Mouse (Mus musculus) olfactory bulb, adult 2 months (tissue): Measurements from ENCODE around the gene Nr2f2. TPM values are rescaled to one million over a fixed set of nuclear protein-coding genes. Genes with fewer than 3 reads are reported as not detected.
A peak's percentile ranks its signal among the peaks of the same experiment; 100 is the strongest.

Experiments used
- H3K27ac ChIP-seq: fragments of 200-500 bp; 2 replicates; pipeline ENCODE4 v1.5.1; 2012; ENCODE audit warnings: low read depth, low read length; ENCODE audit not compliant: insufficient read depth
- H3K4me1 ChIP-seq: fragments of 200-500 bp; 2 replicates; pipeline ENCODE4 v1.6.1; 2012; ENCODE audit warnings: low read length; ENCODE audit not compliant: control insufficient read depth, insufficient read depth
- H3K4me3 ChIP-seq: fragments of 200-500 bp; 2 replicates; pipeline ENCODE4 v1.5.1; 2012; ENCODE audit warnings: mild to moderate bottlenecking, low read depth, low read length, moderate library complexity; ENCODE audit not compliant: insufficient read depth
- CTCF ChIP-seq: fragments of 200-500 bp; IDR thresholded peaks from 2 replicates; pipeline ENCODE4 v1.5.1; 2012; ENCODE audit warnings: low read depth, mild to moderate bottlenecking, low read length, moderate library complexity; ENCODE audit not compliant: insufficient read depth
- POLR2A ChIP-seq: fragments of 200-500 bp; IDR thresholded peaks from 2 replicates; pipeline ENCODE4 v1.6.1; 2012; ENCODE audit warnings: mild to moderate bottlenecking, low read depth, low read length, moderate library complexity; ENCODE audit not compliant: insufficient read depth
- WGBS: fragments of 180-500 bp; shearing (Covaris S2); methylation state at CpG from one replicate; pipeline ENCODE4 v1.1.7; 2018; 5-methylcytosine and 5-hydroxymethylcytosine counted together
- polyA plus RNA-seq: library from polyadenylated mRNA; stranded (reverse); fragments of >200 nt; gene quantifications from 2 replicates; pipeline ENCODE4 v1.2.4, GENCODE M21; 2012; ENCODE audit warnings: low replicate concordance; ENCODE audit not compliant: missing spikeins, insufficient read depth, insufficient read length

Nr2f2 gene
- polyA plus RNA-seq, 1 experiment = not detected

DNA sequence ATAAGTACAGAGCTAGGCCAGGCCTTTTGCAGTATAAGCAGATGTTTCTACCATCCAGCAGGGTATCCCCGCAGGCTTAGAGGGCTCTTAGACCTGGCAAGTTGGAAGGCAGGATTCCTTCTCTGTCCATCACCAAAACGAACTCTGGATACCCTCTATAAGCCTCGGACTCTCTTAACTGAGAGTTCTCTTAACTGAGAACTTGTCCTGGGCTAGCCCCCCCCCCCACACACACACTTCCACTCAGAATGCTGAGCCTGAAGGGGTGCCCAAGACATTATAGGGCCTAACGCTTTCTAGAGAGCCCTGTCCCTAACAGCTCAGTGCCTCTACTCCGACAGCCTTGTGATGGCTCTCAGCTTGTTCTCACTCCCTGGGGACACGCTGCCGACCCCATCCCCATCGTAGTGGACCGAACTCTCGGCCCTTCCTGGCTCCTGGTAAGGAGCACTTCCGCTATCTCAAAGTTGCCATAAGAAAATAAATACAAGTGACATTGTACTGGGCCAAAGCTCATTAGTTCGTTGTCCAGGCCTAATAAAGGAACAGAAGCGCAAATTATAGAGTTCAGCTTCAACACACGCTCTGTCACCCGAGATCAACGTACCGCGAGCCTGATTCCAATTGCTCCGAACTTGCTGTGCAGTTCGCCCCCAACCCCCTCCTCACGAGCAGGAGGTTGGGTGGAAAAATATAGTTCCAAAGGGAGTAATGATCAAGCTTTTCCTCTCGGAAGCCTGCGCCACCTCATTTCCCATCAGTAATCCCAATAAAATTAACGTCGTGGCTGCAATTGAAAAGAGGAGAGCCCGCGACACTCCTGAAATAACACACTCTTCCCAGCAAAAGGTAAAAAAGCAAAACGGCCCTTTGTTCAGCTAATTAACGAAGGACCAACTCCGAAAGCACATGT lies 18.2 kb downstream of the Nr2f2 start:
- WGBS = 10% methylated on average over 30 of the region's 30 CpGs
- TF ChIP-seq CTCF = no peak
- TF ChIP-seq POLR2A = no peak
- Histone ChIP-seq H3K4me1 (peaks cover 5% of the 10 kb centered on the region), H3K27ac (peak overlapping the region; percentile 40; the same call in 1 of the 2 replicates), H3K4me3 (no peak overlapping the region)

DNA sequence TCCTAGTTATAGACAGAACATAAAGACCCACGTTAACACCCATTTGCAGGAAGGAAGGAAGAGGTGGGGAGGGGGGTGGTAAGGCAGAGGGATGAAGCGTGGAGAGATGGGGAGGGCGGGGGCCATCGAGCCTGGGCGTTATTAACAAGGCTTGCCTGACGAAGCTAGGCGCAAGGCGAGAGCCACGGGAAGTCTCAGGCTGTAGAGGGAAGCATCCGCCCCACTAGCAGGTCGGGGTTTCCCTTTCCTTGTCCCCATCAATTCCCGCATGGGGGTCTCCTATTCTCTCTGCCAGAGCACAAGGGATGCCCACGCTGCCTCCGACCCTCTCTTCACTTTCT lies 18.9 kb downstream of the Nr2f2 start:
- TF ChIP-seq POLR2A = no peak
- H3K4me3 ChIP-seq = no peak overlapping the region
- H3K4me1 ChIP-seq = peaks cover 5% of the 10 kb centered on the region
- WGBS = 4% methylated on average over 14 of the region's 14 CpGs
- 0 out of 2 replicates have a peak overlapping the region, but pooled peaks have one; percentile 17 for H3K27ac ChIP-seq

DNA sequence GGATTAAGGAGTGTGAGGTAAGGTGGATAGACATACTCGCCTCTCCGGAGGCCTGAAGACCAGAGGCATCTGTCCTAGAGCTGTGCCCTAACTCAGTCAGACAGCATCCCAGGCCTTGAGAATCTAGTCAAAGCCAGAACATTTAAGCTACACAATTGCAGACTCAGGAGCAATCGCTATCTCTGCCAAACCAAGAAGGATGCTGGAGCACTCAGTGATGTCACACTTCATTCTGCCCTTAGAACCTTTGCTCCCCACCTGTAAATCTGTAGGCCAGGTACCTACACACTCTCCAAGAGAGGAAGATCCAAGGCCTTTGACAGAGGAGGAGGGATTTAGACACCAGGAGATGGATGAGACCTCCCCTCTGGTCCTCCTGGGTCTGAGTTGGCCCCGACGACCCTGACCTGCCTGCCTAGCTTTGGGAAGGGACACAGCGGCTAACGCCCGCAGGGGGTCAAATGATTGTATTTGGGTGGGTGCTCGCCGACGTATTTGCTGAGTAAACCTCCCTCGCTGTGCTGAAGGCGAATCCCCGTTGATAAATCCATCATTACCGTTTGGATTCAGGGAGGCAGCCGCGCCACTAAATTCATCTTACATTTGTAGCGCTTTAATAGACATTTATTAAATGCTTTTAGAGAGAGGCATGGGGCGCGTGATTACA lies 19.5 kb downstream of the Nr2f2 start:
- WGBS = 10% methylated on average over 20 of the region's 20 CpGs
- Histone ChIP-seq H3K4me1 (peaks cover 5% of the 10 kb centered on the region), H3K4me3 (no peak overlapping the region), H3K27ac (no peak overlapping the region)
- no peak for TF ChIP-seq POLR2A
- TF ChIP-seq CTCF = no peak

DNA sequence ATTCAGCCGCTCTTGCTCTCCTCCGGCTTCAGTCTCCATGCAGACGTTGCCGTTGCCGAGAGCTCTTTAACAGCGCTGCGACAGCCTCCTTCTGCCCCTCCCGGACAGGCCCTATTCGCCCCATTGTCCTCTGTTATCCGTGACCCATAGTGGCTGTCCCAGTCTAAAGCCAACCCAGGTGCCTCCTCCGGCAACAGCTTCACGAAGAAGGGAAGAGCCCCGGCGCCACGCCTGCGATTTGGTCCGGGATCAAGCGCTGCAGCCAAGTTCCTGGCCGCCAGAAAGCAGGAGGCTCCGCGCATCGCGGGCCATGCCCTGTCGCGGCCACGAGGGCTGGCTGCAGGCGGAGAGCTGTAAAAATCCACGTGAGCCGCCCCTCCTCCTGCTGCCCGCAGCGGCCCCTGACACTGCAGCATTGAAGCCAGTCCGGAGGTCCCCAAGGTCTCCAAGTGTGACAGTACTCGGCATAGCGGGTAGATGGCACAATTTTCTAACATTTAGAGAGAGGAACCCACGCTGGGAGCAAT lies 20.5 kb downstream of the Nr2f2 start:
- 2% methylated on average over 35 of the region's 35 CpGs for WGBS
- peaks cover 5% of the 10 kb centered on the region for H3K4me1 ChIP-seq
- TF ChIP-seq CTCF (no peak), POLR2A (no peak)
- H3K4me3 ChIP-seq = peak overlapping the region; percentile 17
- H3K27ac ChIP-seq = no peak overlapping the region

DNA sequence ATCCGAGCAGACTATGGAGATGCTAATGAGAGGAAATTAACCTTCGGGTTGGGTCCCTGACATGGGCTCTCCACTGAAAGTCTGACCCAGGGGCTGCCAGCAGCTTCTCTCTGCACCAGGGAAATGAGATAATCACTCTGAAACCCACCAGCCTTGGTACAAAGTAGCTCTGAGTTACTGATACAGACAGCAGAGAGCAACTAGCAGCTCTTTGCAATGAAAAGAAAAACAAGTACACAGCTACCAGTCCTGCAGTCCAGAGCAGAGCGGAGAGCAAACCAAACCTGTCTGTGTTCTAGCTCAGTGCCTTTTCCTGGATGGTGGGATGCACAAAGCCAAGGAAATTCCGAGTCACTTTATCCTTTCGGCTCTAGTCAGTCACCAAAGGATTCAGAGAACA lies 23.1 kb downstream of the Nr2f2 start:
- no peak overlapping the region for H3K4me3 ChIP-seq
- peaks cover 5% of the 10 kb centered on the region for H3K4me1 ChIP-seq
- TF ChIP-seq POLR2A (no peak), CTCF (no peak)
- H3K27ac ChIP-seq = 0 out of 2 replicates have a peak overlapping the region, but pooled peaks have one; percentile 9
- 10% methylated on average over 5 of the region's 5 CpGs for WGBS

DNA sequence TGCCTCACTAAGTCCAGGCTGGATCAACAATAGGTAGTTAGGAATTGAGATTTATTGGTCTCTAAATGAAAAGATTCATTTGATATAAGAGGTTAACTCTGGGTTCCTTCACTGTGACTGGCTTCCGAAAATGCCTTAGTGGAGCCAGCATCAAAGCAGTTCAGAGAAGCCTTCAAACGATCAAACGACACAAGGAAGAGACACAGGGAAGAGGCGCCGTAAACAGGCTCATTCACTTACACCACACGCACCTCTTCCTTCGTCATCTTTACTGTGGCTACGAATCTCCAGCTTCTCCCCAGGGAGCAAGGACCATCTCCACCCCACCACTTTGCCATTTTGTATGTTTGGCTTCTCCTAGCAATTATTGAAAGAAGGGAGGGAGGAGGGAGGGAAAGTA lies 23.8 kb downstream of the Nr2f2 start:
- no peak overlapping the region for H3K27ac ChIP-seq
- TF ChIP-seq POLR2A = no peak
- no peak for TF ChIP-seq CTCF
- 10% methylated on average over 8 of the region's 8 CpGs for WGBS

DNA sequence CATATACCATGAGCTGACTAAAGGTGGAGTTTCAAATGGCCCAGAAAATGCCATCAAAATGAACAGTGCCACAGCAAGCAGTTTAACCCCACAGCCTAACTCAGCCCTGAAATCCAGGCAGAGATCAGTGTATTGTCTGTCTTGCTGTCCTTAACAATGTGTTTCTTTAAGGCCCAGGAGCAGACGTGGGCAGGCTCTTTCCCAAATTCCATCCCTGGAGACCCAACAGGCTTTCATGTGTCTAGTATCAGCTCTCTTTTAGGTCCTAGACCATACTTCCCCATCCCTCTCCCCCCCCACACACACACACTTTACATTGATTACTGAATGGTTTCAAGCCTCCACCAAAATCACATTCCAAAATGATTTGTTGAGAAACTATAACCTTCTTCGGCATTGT lies 24.5 kb downstream of the Nr2f2 start:
- H3K4me1 ChIP-seq = peaks cover 5% of the 10 kb centered on the region
- TF ChIP-seq POLR2A = no peak
- TF ChIP-seq CTCF = no peak
- no peak overlapping the region for H3K4me3 ChIP-seq
- no peak overlapping the region for H3K27ac ChIP-seq
- 22% methylated on average over 2 of the region's 2 CpGs for WGBS

More for the DNA sequence above, 23.8 kb downstream of the Nr2f2 start:
- Histone ChIP-seq H3K4me1 (peaks cover 5% of the 10 kb centered on the region), H3K4me3 (no peak overlapping the region)

DNA sequence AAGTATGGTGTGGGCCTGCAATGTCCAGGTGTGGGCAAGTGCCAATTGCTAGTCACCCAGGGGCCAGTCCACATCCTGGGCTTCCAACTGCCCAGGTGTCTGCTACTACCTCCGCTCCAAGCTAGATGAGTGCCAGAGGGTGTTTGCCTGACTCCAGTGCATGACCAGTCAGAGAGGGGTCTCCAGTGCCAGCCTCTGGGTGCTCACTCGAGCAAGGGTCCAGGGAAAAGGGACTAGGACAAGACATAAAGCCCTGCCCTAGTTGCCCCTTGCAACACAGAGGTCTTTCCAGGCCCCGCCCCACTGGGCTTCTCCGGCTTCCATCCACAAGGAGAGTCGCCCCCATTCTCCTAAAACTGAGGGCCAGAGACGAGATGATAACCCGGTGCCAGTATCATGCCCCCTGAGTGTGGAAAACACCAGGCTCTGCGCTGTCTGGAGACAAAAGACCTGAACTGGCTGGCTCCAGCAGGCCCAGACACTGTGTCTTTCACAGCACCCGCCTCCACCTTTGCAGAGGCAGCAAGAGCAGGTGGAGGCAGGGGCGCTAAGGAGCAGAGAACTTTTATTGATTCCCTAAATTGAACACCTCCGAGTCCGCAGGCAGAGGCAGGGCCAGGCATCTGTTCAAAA lies 26.4 kb downstream of the Nr2f2 start:
- H3K4me1 ChIP-seq = no peaks in the 10 kb centered on the region
- TF ChIP-seq CTCF = no peak
- TF ChIP-seq POLR2A = no peak
- H3K27ac ChIP-seq = no peak overlapping the region
- H3K4me3 ChIP-seq = no peak overlapping the region
- 25% methylated on average over 12 of the region's 12 CpGs for WGBS

DNA sequence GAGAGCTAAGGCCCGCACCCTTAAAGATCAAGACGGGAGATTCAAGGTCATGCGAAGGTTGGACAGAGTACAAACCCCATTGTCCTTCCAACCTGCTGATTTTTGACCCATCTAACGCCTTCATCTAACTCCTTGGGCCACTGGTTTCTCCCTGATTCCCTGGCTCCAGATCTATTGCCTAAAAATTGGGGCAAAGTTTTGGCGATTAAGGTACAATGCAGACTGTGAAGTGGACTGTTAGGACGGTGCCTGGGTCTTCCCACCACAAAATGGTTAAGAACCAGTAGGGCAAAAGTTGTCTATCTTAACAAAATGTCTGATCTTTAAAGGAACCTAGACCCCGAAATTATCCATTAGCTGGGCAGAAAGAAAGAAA lies 28.3 kb downstream of the Nr2f2 start:
- H3K4me1 ChIP-seq = no peaks in the 10 kb centered on the region
- WGBS = 13% methylated on average over 7 of the region's 7 CpGs
- no peak overlapping the region for H3K27ac ChIP-seq
- H3K4me3 ChIP-seq = no peak overlapping the region
- TF ChIP-seq POLR2A = no peak
- no peak for TF ChIP-seq CTCF
